Mouse (Mus musculus) cortical plate, adult 2 months (tissue): ENCODE results near the gene Birc3.

Experiments
- CTCF ChIP-seq: fragments of 200-500 bp; IDR thresholded peaks from 2 replicates; pipeline ENCODE4 v1.5.1; 2011; ENCODE audit warnings: mild to moderate bottlenecking, control low read depth, low read length; ENCODE audit not compliant: insufficient read depth; ENCODE audit errors: extremely low read depth
- POLR2A ChIP-seq: fragments of 200-500 bp; IDR thresholded peaks from 2 replicates; pipeline ENCODE4 v1.6.1; 2011; ENCODE audit warnings: mild to moderate bottlenecking, low read length, control low read depth; ENCODE audit not compliant: insufficient read depth; ENCODE audit errors: extremely low read depth

DNA sequence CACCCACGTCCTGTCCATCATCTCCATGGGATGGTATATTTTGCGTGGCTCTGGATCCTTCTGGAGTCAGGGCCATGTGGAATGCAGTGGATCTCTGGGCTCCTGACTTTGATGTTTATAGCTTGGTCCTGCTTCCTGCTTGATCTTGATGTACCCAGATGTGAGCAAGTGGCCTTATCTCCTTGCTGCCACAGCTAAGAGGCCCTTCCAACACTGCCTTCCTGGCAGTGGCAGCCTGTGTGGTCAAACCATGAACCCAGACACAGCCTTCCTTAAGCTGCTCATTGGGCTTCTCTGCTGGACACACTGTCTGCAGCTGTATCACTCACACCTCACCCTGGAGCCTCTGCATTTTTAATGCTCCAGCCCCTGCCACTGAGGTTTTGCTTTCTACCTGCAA is 30.3 kb upstream of the Birc3 start:
- TF ChIP-seq POLR2A (no peak), CTCF (no peak)
